Mouse (Mus musculus): ENCODE results near the gene Slc34a3.

Gene Slc34a3

DNA sequence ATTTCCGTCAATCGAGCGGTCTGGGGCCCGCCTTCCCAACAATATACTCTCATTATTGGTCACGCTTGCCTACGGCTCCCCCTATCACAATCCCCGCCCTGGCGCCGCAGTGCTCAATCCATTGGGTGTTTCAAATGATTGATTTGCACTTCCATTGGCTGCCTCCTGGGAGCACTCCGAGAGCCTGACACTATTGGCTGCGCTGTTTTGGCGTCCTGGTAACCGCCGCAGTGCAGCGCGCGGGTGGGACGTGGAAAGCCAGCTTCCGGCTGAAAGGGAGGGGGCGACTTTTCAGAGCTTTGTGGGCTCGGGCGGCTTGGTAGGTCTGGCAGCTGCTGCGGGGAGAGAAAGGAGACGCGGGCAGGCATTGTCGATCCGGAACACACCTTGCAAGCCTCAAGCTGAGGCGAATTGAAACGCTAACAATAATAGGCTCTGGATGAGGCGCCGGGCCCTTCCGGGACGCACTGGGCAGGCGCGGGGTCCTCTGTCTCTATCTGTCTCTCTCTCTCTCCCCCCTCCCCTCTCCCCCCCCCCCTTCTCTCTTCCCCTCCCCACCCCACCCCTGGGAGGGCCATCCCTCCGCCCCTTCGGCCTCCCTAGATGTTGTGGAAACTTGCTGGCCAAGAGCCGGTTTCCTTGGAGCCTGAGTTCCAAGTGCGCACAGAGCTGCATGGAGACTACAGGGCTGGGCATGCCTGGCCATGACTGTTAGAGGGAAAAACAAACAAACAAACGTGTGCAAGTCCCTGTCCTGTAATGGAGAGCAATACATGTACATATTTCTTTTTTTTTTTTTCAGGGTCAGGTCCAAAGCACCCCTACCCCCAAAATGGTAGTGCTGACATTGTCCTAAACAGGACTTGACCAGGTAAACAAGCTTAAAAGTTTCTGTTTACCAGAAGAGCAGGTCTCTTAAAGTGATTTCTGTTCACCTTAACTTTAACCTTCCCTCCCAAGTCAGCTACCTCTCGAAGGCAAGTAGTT is 9.1 kb downstream of the Slc34a3 start:
- DNase-seq: peak; percentile 99

DNA sequence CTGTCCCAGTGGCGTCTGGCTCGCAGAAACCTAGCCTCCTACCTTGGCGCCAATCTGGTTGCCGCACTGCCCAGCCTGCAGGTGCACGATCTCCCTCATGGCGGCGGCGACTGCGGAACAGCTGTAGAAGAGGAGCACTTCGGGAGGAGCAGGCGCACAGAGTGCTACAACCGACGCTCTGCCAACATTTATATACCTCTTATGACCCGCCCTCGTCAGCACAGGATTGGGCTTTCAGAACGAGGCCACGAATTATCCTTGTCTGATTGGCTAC is 9.7 kb downstream of the Slc34a3 start, which contains the start of gene Tubb4b:
Gene Tubb4b (minus strand): TSS at position 211 of the 274 bp plus-strand sequence.
- DNase-seq: no peak

- no peak for DNase-seq
Measured at GRCm38 (mm10) chr2:25223681-25224491, 10.3 kb downstream of the Slc34a3 start.

GRCm38 (mm10) chr2:25221331-25221772 is 12.8 kb downstream of the Slc34a3 start:
- DNase-seq: no peak

- no peak for DNase-seq
Measured at GRCm38 (mm10) chr2:25218445-25218844, 15.7 kb downstream of the Slc34a3 start, which contains the start of gene Fam166a. Gene Fam166a, plus strand, starts transcription at chr2:25218745.

DNA sequence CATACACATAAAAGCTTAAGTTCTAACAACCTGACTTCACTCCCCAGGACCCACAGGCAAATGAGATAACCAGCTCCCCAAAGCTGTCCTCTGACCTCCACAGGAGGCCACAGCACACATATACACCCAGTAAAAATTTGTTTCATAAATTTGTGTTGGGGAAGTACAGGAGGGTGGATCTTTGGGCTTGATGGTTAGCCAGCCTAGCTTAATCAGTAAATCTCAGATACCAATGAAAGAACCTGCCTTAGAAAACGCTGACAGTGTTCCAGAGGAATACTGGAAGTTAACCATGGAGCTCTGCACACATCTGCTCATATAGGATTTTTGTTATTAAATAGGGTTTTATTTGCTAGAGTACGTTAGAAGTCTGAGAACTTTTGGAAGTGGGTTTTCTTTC is 16.5 kb downstream of the Slc34a3 start:
- no peak for DNase-seq

GRCm38 (mm10) chr2:25214444-25214843 is 19.7 kb downstream of the Slc34a3 start, which contains the start of gene Stpg3:
Gene Stpg3, minus strand, starts transcription at chr2:25214637.
- DNase-seq: no peak

- DNase-seq: no peak
Measured at GRCm38 (mm10) chr2:25213266-25213865, 20.8 kb downstream of the Slc34a3 start.

- peak; percentile 81 for DNase-seq
Measured at GRCm38 (mm10) chr2:25211121-25211670, 23.0 kb downstream of the Slc34a3 start, which contains the start of gene Nelfb. Gene Nelfb, minus strand, starts transcription at chr2:25211489.

DNA sequence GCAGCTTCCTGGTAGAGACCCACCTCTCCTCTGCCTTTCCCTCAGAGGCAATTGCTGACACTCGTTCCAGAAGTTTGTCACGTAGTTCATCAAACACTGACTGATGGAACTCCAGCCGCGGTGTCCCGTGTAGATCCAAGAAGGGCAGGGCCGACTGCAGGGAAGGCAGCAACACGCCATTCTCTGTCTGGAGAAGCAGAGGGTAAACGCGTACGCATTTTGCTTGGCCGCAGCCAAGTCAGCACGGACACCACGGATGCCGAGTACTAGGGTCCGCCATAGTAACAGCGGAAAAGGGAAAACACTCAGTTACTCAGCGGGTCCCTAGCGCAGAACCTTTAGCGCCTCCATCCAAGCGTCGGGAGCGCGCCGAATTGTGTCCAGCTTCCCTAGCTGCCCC is 23.5 kb downstream of the Slc34a3 start:
- no peak for DNase-seq

- no peak for DNase-seq
Measured at GRCm38 (mm10) chr2:25207593-25207992, 26.6 kb downstream of the Slc34a3 start.

DNA sequence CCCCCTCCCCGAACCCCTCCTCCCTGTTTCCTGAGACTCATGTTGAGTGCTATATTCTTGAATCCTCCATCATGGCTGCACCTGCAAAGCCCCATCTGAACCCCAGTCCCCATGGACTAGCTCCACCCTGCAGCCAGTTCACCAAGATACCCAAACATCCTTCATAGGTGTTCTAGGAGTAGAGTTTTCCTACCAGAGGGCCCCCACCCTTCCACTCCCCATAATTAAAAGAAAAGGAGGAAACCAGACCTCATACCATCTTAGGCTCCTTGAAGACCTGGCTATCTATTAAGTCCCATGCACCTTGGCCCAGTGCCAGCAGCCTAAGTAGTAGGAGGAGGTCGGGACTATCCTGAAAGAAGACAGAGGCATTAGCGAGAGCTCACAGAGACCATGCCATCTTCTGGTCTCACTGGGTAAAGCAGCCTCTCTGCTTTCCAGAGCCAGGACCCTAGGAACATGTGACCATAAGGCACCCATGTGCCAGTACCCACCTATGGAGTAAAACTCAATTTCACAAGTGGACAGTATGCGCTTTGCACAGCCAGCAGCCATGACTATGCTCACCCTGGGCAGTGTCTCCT is 30.4 kb downstream of the Slc34a3 start:
- no peak for DNase-seq

DNA sequence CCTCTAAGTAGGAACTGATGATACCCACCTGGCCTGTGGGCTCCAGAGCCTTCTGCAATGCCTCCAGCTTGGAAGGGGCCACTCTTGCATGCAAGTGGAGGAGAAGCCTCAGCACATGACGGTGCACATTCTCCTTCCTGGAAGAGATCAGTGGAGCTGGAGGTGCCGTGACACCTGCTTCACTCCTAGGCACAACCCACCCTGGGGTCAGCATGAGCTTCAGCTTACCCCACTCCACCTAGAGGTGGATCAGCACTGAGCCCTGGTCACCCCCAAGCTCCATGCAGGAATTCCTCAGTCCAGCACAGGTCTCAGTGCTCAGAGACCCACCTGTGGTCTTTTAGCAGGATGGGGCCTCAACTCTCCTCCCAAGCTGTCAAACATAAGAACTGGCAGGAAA is 33.5 kb downstream of the Slc34a3 start:
- no peak for DNase-seq

- no peak for DNase-seq
Measured at GRCm38 (mm10) chr2:25197946-25198345, 36.2 kb downstream of the Slc34a3 start.

DNA sequence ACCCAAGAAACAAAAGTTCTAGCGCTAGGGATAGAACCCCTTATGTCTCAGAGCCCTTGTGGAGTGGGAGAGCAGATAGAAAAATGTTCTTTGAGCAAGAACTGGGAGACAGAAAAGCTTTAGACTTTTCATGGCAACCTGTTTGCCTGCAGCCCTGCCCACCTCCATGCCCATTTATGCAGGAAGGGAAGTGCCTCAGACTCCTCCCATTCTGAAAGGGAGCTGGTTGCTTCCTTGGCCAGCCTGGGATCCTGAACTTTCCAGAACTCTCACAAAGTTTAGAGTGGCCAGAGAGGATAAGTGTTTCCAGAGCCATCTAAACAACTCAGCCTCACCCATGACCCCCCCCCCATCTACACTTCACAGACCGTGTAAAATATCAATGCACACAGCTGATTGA is 37.0 kb downstream of the Slc34a3 start:
- DNase-seq: no peak

- DNase-seq: no peak
Measured at GRCm38 (mm10) chr2:25196172-25196954, 37.8 kb downstream of the Slc34a3 start, which contains the start of gene Tor4a. Gene Tor4a, minus strand, starts transcription at chr2:25196886.

DNA sequence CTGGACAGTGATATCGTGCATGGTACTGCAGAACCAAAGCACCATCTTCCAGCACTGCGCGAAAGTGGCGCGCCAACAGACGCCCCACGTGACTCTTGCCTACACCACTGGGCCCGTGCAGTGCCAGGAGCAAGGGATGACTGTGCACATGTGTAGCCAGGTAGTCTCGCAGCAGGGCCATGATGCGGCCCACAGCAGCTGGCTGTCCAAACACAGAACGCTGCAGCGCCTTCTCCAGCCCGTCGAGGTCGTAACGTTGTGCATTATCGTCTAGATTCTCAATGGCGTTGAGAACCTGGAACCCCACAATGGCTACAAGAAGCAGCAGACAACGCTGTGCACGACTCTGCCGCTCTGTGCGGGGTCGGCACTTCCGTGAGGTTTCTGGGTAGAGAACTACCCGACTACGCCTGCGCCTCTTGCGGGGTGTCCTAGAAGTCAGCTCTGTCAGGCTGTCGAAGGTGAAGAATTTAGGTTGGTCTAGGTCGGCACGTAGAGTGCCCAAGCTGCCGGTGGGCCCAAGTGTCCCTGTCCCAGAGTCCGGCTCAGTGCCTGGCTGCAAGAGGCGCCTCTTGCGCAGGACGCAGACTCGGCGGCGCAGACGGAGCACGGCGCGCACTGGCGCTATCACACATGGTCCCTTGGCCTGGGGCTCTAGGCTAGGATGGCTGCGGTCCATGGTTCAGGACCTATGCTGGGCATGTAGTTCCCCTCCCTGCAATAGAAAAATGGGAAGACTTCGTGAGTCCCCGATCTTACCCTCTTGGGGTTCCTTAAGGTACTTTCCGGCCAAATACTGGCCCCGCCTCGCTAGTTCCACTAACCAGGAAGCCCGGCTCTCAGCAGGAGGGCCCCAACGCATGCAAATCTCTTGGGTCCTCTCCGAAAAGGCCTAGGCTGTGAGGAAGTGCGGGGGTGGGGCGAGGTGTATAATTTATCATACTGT is 38.7 kb downstream of the Slc34a3 start:
- DNase-seq: no peak

DNA sequence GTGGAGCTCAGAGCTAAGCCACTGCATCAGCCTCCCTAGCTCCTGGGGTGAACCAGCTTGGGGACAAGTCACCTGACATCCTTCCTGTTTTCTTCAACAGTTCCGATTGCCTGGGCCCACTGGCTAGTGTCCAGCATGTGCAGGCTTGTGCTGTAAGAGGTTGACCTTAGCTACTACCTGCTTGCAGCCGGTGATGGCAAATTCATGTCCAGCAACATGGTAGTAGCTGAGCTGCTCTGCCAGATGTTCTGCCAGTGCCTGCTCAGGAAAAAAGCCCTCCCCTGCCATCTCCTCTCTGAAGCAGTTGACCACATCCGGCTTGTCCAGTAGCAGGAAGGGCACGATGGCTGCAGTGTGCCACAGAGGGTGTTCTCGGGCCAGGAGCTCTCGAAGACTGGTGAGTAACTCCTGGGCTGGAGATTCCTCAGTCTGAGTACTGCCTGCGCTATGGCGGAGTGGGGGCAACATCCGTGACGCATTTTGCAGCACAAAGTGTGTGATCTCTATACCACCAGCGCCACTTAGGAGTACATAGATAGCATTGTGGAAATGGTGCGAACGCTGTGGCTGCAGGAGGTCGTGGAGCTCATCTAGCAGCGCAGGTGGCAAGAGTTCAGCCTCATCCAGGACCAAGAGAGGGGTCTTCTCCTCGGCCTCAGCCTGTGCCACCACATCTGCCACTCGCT is 39.5 kb downstream of the Slc34a3 start:
- no peak for DNase-seq

- no peak for DNase-seq
Measured at GRCm38 (mm10) chr2:25194006-25194405, 40.2 kb downstream of the Slc34a3 start.

- peak; percentile 82 for DNase-seq
Measured at GRCm38 (mm10) chr2:25193330-25193770, 40.8 kb downstream of the Slc34a3 start.

Measured in cerebellum, adult 11 months (tissue).